In genomic region chr6:49017150-49017549, GRCm38 (mm10) we compare ENCODE assay signal across 21 mouse cellular contexts. TPM values are rescaled to one million over a fixed set of nuclear protein-coding genes. Genes with fewer than 3 reads are reported as not detected.
A peak's percentile ranks its signal among the peaks of the same experiment; 100 is the strongest.
DNase-seq lines count a peak whose midpoint lies in the region; ATAC-seq lines count a peak whose summit lies in the region.
"Had no signal": no experiment of that assay in that cellular context is flagged by ENCODE, and none has a peak within 500 bp of the region (broad histone marks: within the 10 kb centered on the region; RNA-seq: fewer than 3 reads in every experiment).

No protein-coding gene starts in this region.

- H3K4me3 ChIP-seq in forebrain, embryonic 15.5 days = no peak overlapping the region
- no peak overlapping the region for H3K4me3 ChIP-seq in forebrain, embryonic 10.5 days
- H3K4me3 ChIP-seq: erythroblast, embryonic 14.5 days; limb, embryonic 12.5 days; neural tube, embryonic 12.5 days had no signal

- no peaks in the 10 kb centered on the region for H3K36me3 ChIP-seq in forebrain, embryonic 15.5 days
- H3K36me3 ChIP-seq in forebrain, embryonic 10.5 days (replicated peaks) = no peaks in the 10 kb centered on the region
- H3K36me3 ChIP-seq: limb, embryonic 12.5 days; neural tube, embryonic 12.5 days had no signal

- H3K4me1 ChIP-seq in forebrain, embryonic 15.5 days = peaks cover 13% of the 10 kb centered on the region
- H3K4me1 ChIP-seq in forebrain, embryonic 10.5 days = peaks cover 29% of the 10 kb centered on the region

- peak; percentile 15 for DNase-seq in kidney, postnatal 10 days
- DNase-seq in kidney, postnatal 36 days = no peak
- DNase-seq in A20 (ENCODE audit: low read depth, low spot score) = peak; percentile 8
- DNase-seq in cerebellum, postnatal 10 days = no peak
- DNase-seq in forebrain, embryonic 10.5 days (ENCODE audit: extremely low spot score, low spot score) = no peak
- DNase-seq: adrenal gland, adult 2 months; cerebellum, adult 2 months; midbrain, embryonic 14.5 days had no signal

- no peak overlapping the region for H3K4me2 ChIP-seq in forebrain, embryonic 15.5 days (replicated peaks)
- H3K4me2 ChIP-seq: limb, embryonic 12.5 days; neural tube, embryonic 12.5 days had no signal

- H3K27me3 ChIP-seq in forebrain, embryonic 15.5 days = peaks cover 4% of the 10 kb centered on the region; the same call in 1 of the 2 replicates
- no peaks in the 10 kb centered on the region for H3K27me3 ChIP-seq in forebrain, embryonic 10.5 days (ENCODE audit: poor library complexity, severe bottlenecking)
- H3K27me3 ChIP-seq: neural tube, embryonic 12.5 days had no signal

- WGBS in forebrain, embryonic 15.5 days = 71% methylated on average over 12 of the region's 12 CpGs
- 86% methylated on average over 12 of the region's 12 CpGs for WGBS in forebrain, embryonic 10.5 days

- ATAC-seq in activated CD4-positive, CD25-positive, alpha-beta regulatory T cell, adult 4 months = peak; percentile 55
- ATAC-seq in megakaryocyte, adult 5-6 weeks (ENCODE audit: poor library complexity, severe bottlenecking) = peak; percentile 45; the same call in 1 of the 2 replicates
- no peak for ATAC-seq in forebrain, embryonic 15.5 days (replicated peaks)

- H3K27ac ChIP-seq in forebrain, embryonic 15.5 days (replicated peaks) = no peak overlapping the region
- no peak overlapping the region for H3K27ac ChIP-seq in forebrain, embryonic 10.5 days
- H3K27ac ChIP-seq: limb, embryonic 12.5 days; neural tube, embryonic 12.5 days; stomach, postnatal 0 days had no signal

- no peak overlapping the region for H3K9ac ChIP-seq in forebrain, embryonic 15.5 days (replicated peaks)
- H3K9ac ChIP-seq: limb, embryonic 12.5 days; neural tube, embryonic 12.5 days had no signal

- no peaks in the 10 kb centered on the region for H3K9me3 ChIP-seq in forebrain, embryonic 15.5 days
- no peaks in the 10 kb centered on the region for H3K9me3 ChIP-seq in forebrain, embryonic 10.5 days
- H3K9me3 ChIP-seq: limb, embryonic 12.5 days; neural tube, embryonic 12.5 days had no signal

RNA-seq across cellular contexts. Expression of gene Gpnmb, which starts 19.2 kb away (rescaled TPM):
- polyA plus RNA-seq in activated CD4-positive, CD25-positive, alpha-beta regulatory T cell, adult 4 months (2017; shearing (Covaris generic)) = 1 to 10 TPM; 1.6 to 1.9 TPM
- 0.94 and 2.3 TPM in 2 replicates for total RNA-seq in megakaryocyte, adult 5-6 weeks (2015)
- total RNA-seq in megakaryocyte, adult 5-6 weeks (2017) = 0.45 and 0.81 TPM in 2 replicates
- 0.24 and 0.47 TPM in 2 replicates for polyA plus RNA-seq in forebrain, embryonic 15.5 days (2015; fragmentation: Nextera tagmentation; extraction: Ambion mirVana)
- polyA plus RNA-seq in forebrain, embryonic 10.5 days (2016; fragmentation: Nextera tagmentation; extraction: Ambion mirVana) = 1.1 and 2.5 TPM in 2 replicates

RNA-seq across cellular contexts. Expression of gene Svs1, which starts 30.5 kb away (rescaled TPM):
- not detected for polyA plus RNA-seq in activated CD4-positive, CD25-positive, alpha-beta regulatory T cell, adult 4 months (2017; shearing (Covaris generic))
- not detected in 2 replicates for total RNA-seq in megakaryocyte, adult 5-6 weeks (2015)
- not detected in 2 replicates for total RNA-seq in megakaryocyte, adult 5-6 weeks (2017)
- polyA plus RNA-seq in forebrain, embryonic 15.5 days (2015; fragmentation: Nextera tagmentation; extraction: Ambion mirVana) = not detected in 2 replicates
- polyA plus RNA-seq in forebrain, embryonic 10.5 days (2016; fragmentation: Nextera tagmentation; extraction: Ambion mirVana) = not detected in 2 replicates
- total RNA-seq: adrenal gland, adult 2 months; gastrocnemius, postnatal 4 days; layer of hippocampus, postnatal 25 days had no signal
- polyA plus RNA-seq: adrenal gland, adult 2 months; cerebellum, adult 2 months; erythroblast, embryonic 14.5 days; heart, embryonic 14.5 days; kidney, embryonic 16.5 days; limb, embryonic 12.5 days; liver, embryonic 16.5 days; midbrain, embryonic 14.5 days; neural tube, embryonic 12.5 days; small intestine, adult 2 months; stomach, postnatal 0 days had no signal

RNA-seq across cellular contexts. Expression of gene Doxl2, which starts 42.4 kb away (rescaled TPM):
- polyA plus RNA-seq in activated CD4-positive, CD25-positive, alpha-beta regulatory T cell, adult 4 months (2017; shearing (Covaris generic)) = under 1 TPM in 1 of 2 experiments, not detected in 1; 0.79 TPM
- not detected in 2 replicates for total RNA-seq in megakaryocyte, adult 5-6 weeks (2015)
- total RNA-seq in megakaryocyte, adult 5-6 weeks (2017) = not detected in 2 replicates
- polyA plus RNA-seq in forebrain, embryonic 15.5 days (2015; fragmentation: Nextera tagmentation; extraction: Ambion mirVana) = not detected in 2 replicates
- polyA plus RNA-seq in forebrain, embryonic 10.5 days (2016; fragmentation: Nextera tagmentation; extraction: Ambion mirVana) = not detected in 2 replicates
- total RNA-seq: adrenal gland, adult 2 months; gastrocnemius, postnatal 4 days; layer of hippocampus, postnatal 25 days had no signal
- polyA plus RNA-seq: adrenal gland, adult 2 months; cerebellum, adult 2 months; heart, embryonic 14.5 days; kidney, embryonic 16.5 days; limb, embryonic 12.5 days; liver, embryonic 16.5 days; midbrain, embryonic 14.5 days; neural tube, embryonic 12.5 days; small intestine, adult 2 months; stomach, postnatal 0 days had no signal

RNA-seq across cellular contexts. Expression of gene Malsu1, which starts 56.4 kb away (rescaled TPM):
- polyA plus RNA-seq in activated CD4-positive, CD25-positive, alpha-beta regulatory T cell, adult 4 months (2017; shearing (Covaris generic)) = 10 to 100 TPM; 21.0 to 49.0 TPM
- 25.9 and 38.8 TPM in 2 replicates for total RNA-seq in megakaryocyte, adult 5-6 weeks (2015)
- total RNA-seq in megakaryocyte, adult 5-6 weeks (2017) = 15.8 and 17.0 TPM in 2 replicates
- polyA plus RNA-seq in forebrain, embryonic 15.5 days (2015; fragmentation: Nextera tagmentation; extraction: Ambion mirVana) = 67.4 and 69.2 TPM in 2 replicates
- 71.4 and 71.9 TPM in 2 replicates for polyA plus RNA-seq in forebrain, embryonic 10.5 days (2016; fragmentation: Nextera tagmentation; extraction: Ambion mirVana)

Comparison
In these comparisons a context has a peak if more than half of its experiments do, and no peak if none do; other contexts are left out.
1. DNase-seq: peak in kidney, postnatal 10 days (single experiment) and A20 (single experiment); none in kidney, postnatal 36 days (0 of 2), cerebellum, postnatal 10 days (0 of 2) and forebrain, embryonic 10.5 days (single experiment).